Mouse (Mus musculus) MEL (cell line): ENCODE data around the gene Tspan14. TPM values are rescaled to one million over a fixed set of nuclear protein-coding genes. Genes with fewer than 3 reads are reported as not detected.

Experiments
- DNase-seq: peaks from one replicate; pipeline ENCODE4 v3.0.0; 2011; ENCODE audit warnings: low read depth, low spot score
- H3K27ac ChIP-seq: 2 replicates; pipeline ENCODE4 v1.5.1; 2012; ENCODE audit warnings: low read depth, mild to moderate bottlenecking, control low read depth, low read length, moderate library complexity; ENCODE audit not compliant: control insufficient read depth
- H3K27me3 ChIP-seq, 2 experiments: fragments of 150-350 bp in 1 of 2; sonication (generic) in 1 of 2; 2 replicates each; pipeline ENCODE4 v1.6.1; 2012; ENCODE audit warnings: low read length in 2 of 2, mild to moderate bottlenecking in 2 of 2, improper control_type of control experiment in 1 of 2, moderate library complexity in 1 of 2; ENCODE audit not compliant: insufficient read depth in 2 of 2, control insufficient read depth in 1 of 2
- H3K36me3 ChIP-seq, 2 experiments: 2 replicates each; pipeline ENCODE4 v1.6.1; 2012 to 2014; ENCODE audit warnings: low read length in 2 of 2, improper control_type of control experiment in 1 of 2, inconsistent platforms in 1 of 2, mild to moderate bottlenecking in 1 of 2; ENCODE audit not compliant: insufficient read depth in 2 of 2, control insufficient read depth in 1 of 2
- H3K4me1 ChIP-seq, 2 experiments: fragments of 150-350 bp in 1 of 2; sonication (generic) in 1 of 2; 2 replicates each; pipeline ENCODE4 v1.6.1; 2012; ENCODE audit warnings: low read length in 2 of 2, improper control_type of control experiment in 1 of 2, mild to moderate bottlenecking in 1 of 2; ENCODE audit not compliant: insufficient read depth in 2 of 2, control insufficient read depth in 1 of 2
- H3K4me3 ChIP-seq, 2 experiments: fragments of 150-350 bp in 1 of 2; sonication (generic) in 1 of 2; 2 replicates each; pipeline ENCODE4 v1.5.1; 2012; ENCODE audit warnings: low read depth in 2 of 2, low read length in 2 of 2, mild to moderate bottlenecking in 2 of 2, moderate library complexity in 2 of 2, control low read depth in 1 of 2, improper control_type of control experiment in 1 of 2; ENCODE audit not compliant: control insufficient read depth in 1 of 2, insufficient read depth in 1 of 2
- H3K79me2 ChIP-seq: 2 replicates; pipeline ENCODE4 v1.6.1; 2012; ENCODE audit warnings: mild to moderate bottlenecking, low read length, moderate library complexity; ENCODE audit not compliant: control insufficient read depth, poor library complexity, insufficient read depth
- H3K9ac ChIP-seq: 2 replicates; pipeline ENCODE4 v1.6.1; 2012; ENCODE audit warnings: low read depth, mild to moderate bottlenecking, control low read depth, low read length, moderate library complexity; ENCODE audit not compliant: control insufficient read depth, poor library complexity, severe bottlenecking
- H3K9me3 ChIP-seq: fragments of 150-350 bp; sonication (generic); replicated peaks from 2 replicates; pipeline ENCODE4 v1.6.1; 2012; ENCODE audit warnings: mild to moderate bottlenecking, low read length, improper control_type of control experiment, moderate library complexity; ENCODE audit not compliant: insufficient read depth
- CHD1 ChIP-seq: IDR thresholded peaks from 2 replicates; pipeline ENCODE4 v1.6.1; 2012; ENCODE audit warnings: low read depth, mild to moderate bottlenecking, inconsistent platforms, low read length, improper control_type of control experiment
- CTCF ChIP-seq, 3 experiments: IDR thresholded peaks in 2 of 3; conservative IDR thresholded peaks in 1 of 3; 2 replicates each; pipeline ENCODE4 v1.5.1; 2011 to 2012; ENCODE audit warnings: low read length in 3 of 3, low read depth in 2 of 3, mild to moderate bottlenecking in 2 of 3, improper control_type of control experiment in 1 of 3, inconsistent platforms in 1 of 3, mixed read lengths in 1 of 3, moderate library complexity in 1 of 3; ENCODE audit not compliant: control insufficient read depth in 1 of 3, insufficient read depth in 1 of 3, poor library complexity in 1 of 3, severe bottlenecking in 1 of 3
- E2F4 ChIP-seq: IDR thresholded peaks from 2 replicates; pipeline ENCODE4 v1.6.1; 2011; ENCODE audit warnings: low read depth, low read length, improper control_type of control experiment, borderline replicate concordance
- ETS1 ChIP-seq: IDR thresholded peaks from 2 replicates; pipeline ENCODE4 v1.6.1; 2012; ENCODE audit warnings: low read depth, mild to moderate bottlenecking, inconsistent platforms, low read length, improper control_type of control experiment, moderate library complexity
- GABPA ChIP-seq: IDR thresholded peaks from 2 replicates; pipeline ENCODE4 v1.6.1; 2012; ENCODE audit warnings: low read depth, mild to moderate bottlenecking, inconsistent platforms, low read length, improper control_type of control experiment, moderate library complexity
- JUND ChIP-seq: IDR thresholded peaks from 2 replicates; pipeline ENCODE4 v1.6.1; 2011; ENCODE audit warnings: low read depth, mild to moderate bottlenecking, improper control_type of control experiment, low read length
- MAFK ChIP-seq: IDR thresholded peaks from 2 replicates; pipeline ENCODE4 v1.6.1; 2011; ENCODE audit warnings: low read depth, mild to moderate bottlenecking, low read length, improper control_type of control experiment, borderline replicate concordance
- MAX ChIP-seq: IDR thresholded peaks from 2 replicates; pipeline ENCODE4 v1.6.1; 2011; ENCODE audit warnings: low read length, improper control_type of control experiment
- MAZ ChIP-seq: IDR thresholded peaks from 2 replicates; pipeline ENCODE4 v1.6.1; 2012; ENCODE audit warnings: low read depth, mild to moderate bottlenecking, inconsistent platforms, low read length, improper control_type of control experiment
- MEF2A ChIP-seq: IDR thresholded peaks from 2 replicates; pipeline ENCODE4 v1.6.1; 2014; ENCODE audit warnings: low read depth, mild to moderate bottlenecking, inconsistent platforms, low read length, improper control_type of control experiment; ENCODE audit not compliant: poor library complexity, insufficient replicate concordance, severe bottlenecking; ENCODE audit errors: extremely low read depth
- MXI1 ChIP-seq: IDR thresholded peaks from 2 replicates; pipeline ENCODE4 v1.6.1; 2011; ENCODE audit warnings: mild to moderate bottlenecking, low read depth, low read length, improper control_type of control experiment
- NRF1 ChIP-seq: IDR thresholded peaks from 2 replicates; pipeline ENCODE4 v1.6.1; 2014; ENCODE audit warnings: low read depth, mild to moderate bottlenecking, inconsistent platforms, low read length, improper control_type of control experiment, moderate library complexity; ENCODE audit not compliant: poor library complexity, insufficient read depth, severe bottlenecking
- POLR2A ChIP-seq, 2 experiments: IDR thresholded peaks; 2 replicates each; pipeline ENCODE4 v1.6.1; 2011 to 2012; ENCODE audit warnings: low read length in 2 of 2, mild to moderate bottlenecking in 2 of 2, control low read depth in 1 of 2, improper control_type of control experiment in 1 of 2, low read depth in 1 of 2, moderate library complexity in 1 of 2; ENCODE audit not compliant: control insufficient read depth in 1 of 2, insufficient read depth in 1 of 2, poor library complexity in 1 of 2
- POLR2AphosphoS5 ChIP-seq: IDR thresholded peaks from 2 replicates; pipeline ENCODE4 v1.6.1; 2012; ENCODE audit warnings: low read depth, borderline replicate concordance, mild to moderate bottlenecking, inconsistent platforms, low read length, moderate library complexity, mixed read lengths
- RCOR1 ChIP-seq: IDR thresholded peaks from 2 replicates; pipeline ENCODE4 v1.6.1; 2012; ENCODE audit warnings: low read depth, mild to moderate bottlenecking, inconsistent platforms, low read length, improper control_type of control experiment
- SMC3 ChIP-seq: IDR thresholded peaks from 2 replicates; pipeline ENCODE4 v1.6.1; 2011; ENCODE audit warnings: low read depth, low read length, improper control_type of control experiment
- UBTF ChIP-seq: IDR thresholded peaks from 2 replicates; pipeline ENCODE4 v1.6.1; 2012; ENCODE audit warnings: low read depth, mild to moderate bottlenecking, inconsistent platforms, low read length, improper control_type of control experiment, moderate library complexity, borderline replicate concordance; ENCODE audit not compliant: insufficient read depth
- polyA plus RNA-seq, 2 experiments: library from polyadenylated mRNA; stranded (reverse) in 1 of 2; unstranded in 1 of 2; fragments of >175 nt in 1 of 2; fragments of >200 nt in 1 of 2; gene quantifications; 2 replicates each; pipeline versions ENCODE4 v1.2.1 to v1.2.4; 2012; ENCODE audit warnings: low replicate concordance in 2 of 2, low read depth in 1 of 2; ENCODE audit not compliant: insufficient read length in 2 of 2, insufficient read depth in 1 of 2, missing spikeins in 1 of 2
- total RNA-seq: library from RNA; depleted of rRNA; stranded (reverse); fragments of 300-350 nt; gene quantifications from 2 replicates; pipeline ENCODE4 v1.2.3, GENCODE M21; 2012

Tspan14 gene
- total and polyA plus RNA-seq, 3 experiments = 24.8 to 29.9 TPM; not detected in 1

DNA sequence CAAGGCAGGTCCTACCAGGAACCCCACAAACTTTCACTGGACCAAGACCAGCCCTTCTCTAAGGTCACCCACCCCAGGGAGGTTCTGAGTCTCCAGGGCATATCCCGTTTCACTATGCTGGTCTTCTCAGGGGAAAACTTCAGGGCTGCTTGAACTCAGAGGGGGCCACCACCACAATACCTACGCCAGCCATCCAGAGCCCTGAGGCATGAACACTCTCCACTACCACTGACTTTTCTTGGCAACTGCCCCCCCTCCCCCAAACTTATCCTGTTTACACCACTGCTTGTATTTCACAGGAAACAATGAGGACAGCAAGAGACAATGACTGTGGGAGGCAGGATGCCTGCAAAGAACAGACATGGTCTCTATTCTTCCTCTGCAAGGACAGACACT is 7.6 kb downstream of the Tspan14 start (continued):
- TF ChIP-seq JUND (no peak), ETS1 (no peak), UBTF (no peak)

DNA sequence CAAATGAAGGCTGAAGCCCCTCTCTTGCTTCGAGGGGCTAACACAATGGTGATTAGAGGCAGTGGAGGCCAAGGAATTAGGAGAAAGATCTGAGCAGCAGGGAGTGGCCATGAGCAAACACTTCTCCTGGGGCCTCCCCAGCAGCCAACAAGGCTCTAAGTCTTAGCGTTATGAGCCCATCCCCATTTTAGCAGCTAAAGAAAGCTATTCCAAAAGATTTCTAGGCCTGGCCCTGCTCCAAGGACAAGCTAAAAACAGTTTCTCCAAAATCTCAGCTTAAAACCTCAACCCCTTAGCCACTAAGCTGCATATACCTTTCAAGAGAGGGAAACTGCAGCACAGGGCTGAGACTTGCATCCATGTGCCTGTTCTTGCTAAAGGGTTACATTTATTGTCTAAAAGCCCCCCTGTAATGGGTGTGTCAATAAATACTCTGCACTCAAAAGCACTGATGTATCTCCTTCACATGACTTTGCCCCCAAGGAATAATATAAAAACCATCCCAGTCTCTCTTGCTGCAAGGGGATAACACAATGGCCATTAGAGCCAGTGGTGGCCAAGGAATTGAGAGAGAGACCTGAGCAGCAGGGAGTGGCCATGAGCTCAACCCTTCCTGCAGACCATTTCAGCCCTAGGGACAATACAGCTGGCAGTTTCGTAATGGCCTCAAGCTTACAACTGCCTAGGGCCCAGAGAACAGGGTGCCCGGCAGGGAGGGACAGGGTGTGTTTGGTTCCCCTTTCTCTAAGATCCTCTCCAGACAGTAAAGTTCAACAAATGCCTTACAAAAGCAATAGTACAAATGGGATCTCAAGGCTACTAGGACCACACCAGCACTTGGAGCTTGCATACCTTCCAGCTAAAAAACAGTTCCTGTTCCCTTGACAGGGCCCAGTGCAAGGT is 8.3 kb downstream of the Tspan14 start:
- Histone ChIP-seq H3K36me3 (peaks cover 0 to 30% of the 10 kb centered on the region in 2 experiments; a peak in 2 of 4 replicates), H3K27me3 (no peaks in the 10 kb centered on the region), H3K9me3 (no peaks in the 10 kb centered on the region), H3K9ac (peak overlapping the region; percentile 15; the same call in 1 of the 2 replicates), H3K27ac (peak overlapping the region; percentile 16; the same call in 1 of the 2 replicates), H3K79me2 (peaks cover 11% of the 10 kb centered on the region; the same call in 1 of the 2 replicates), H3K4me3 (0 out of 4 replicates have a peak overlapping the region, but pooled peaks of 1 of the 2 experiments have one; percentile 4), H3K4me1 (peaks cover 12 to 36% of the 10 kb centered on the region in 2 experiments)
- peak; percentile 66 for DNase-seq
- TF ChIP-seq POLR2AphosphoS5 (no peak), NRF1 (no peak), POLR2A (IDR thresholded peaks at IDR 0.05; ENCODE audit: control insufficient read depth in 1 of 2, insufficient read depth in 1 of 2, low read depth in 1 of 2, low read length in 2 of 2, poor library complexity in 1 of 2) (no peak), MAZ (no peak), MXI1 (no peak), E2F4 (no peak), CHD1 (no peak), MAX (no peak), CTCF (IDR thresholded peaks at IDR 0.05 in 2 of 3, conservative IDR thresholded peaks at IDR 0.05 in 1 of 3; ENCODE audit: control insufficient read depth in 1 of 3, insufficient read depth in 1 of 3, low read depth in 2 of 3, low read length in 3 of 3, poor library complexity in 1 of 3, severe bottlenecking in 1 of 3) (no peak), GABPA (no peak), MAFK (no peak), RCOR1 (no peak), SMC3 (no peak), MEF2A (no peak)
